Mouse (Mus musculus) embryo, embryonic 9.5 days (tissue): ENCODE results near the gene Eya3.
A peak's percentile ranks its signal among the peaks of the same experiment; 100 is the strongest.
"Not testable (repeated sequence)": the region's sequence is repeated elsewhere in the genome, so short reads cannot be mapped to it uniquely, and the experiment has no call there.

Experiments
- DNase-seq: peaks from one replicate; pipeline ENCODE4 v3.0.0-alpha.2; 2017; ENCODE audit errors: extremely low spot score

Eya3 gene

GRCm38 (mm10) chr4:132638461-132639190 lies at the start of gene Eya3:
Gene Eya3, plus strand, starts transcription at chr4:132638987.
- peak; percentile 95 for DNase-seq

GRCm38 (mm10) chr4:132590642-132591041 lies 48.1 kb upstream of the Eya3 start:
- DNase-seq: no peak

- DNase-seq: no peak
Observed at GRCm38 (mm10) chr4:132592958-132593357, 45.8 kb upstream of the Eya3 start.

GRCm38 (mm10) chr4:132594191-132594590 lies 44.6 kb upstream of the Eya3 start:
- DNase-seq: peak; percentile 60

GRCm38 (mm10) chr4:132598861-132599260 lies 39.9 kb upstream of the Eya3 start:
- no peak for DNase-seq

- no peak for DNase-seq
Observed at GRCm38 (mm10) chr4:132599764-132600163, 39.0 kb upstream of the Eya3 start.

- DNase-seq: no peak
Observed at GRCm38 (mm10) chr4:132600465-132600864, 38.3 kb upstream of the Eya3 start.

GRCm38 (mm10) chr4:132601242-132601641 lies 37.5 kb upstream of the Eya3 start:
- DNase-seq: not testable (repeated sequence)

- no peak for DNase-seq
Observed at GRCm38 (mm10) chr4:132603468-132603867, 35.3 kb upstream of the Eya3 start.

GRCm38 (mm10) chr4:132605816-132606215 lies 33.0 kb upstream of the Eya3 start:
- no peak for DNase-seq

GRCm38 (mm10) chr4:132608147-132608546 lies 30.6 kb upstream of the Eya3 start:
- no peak for DNase-seq

- DNase-seq: no peak
Observed at GRCm38 (mm10) chr4:132610301-132610984, 28.3 kb upstream of the Eya3 start.

GRCm38 (mm10) chr4:132611320-132611719 lies 27.5 kb upstream of the Eya3 start:
- no peak for DNase-seq

- no peak for DNase-seq
Observed at GRCm38 (mm10) chr4:132617873-132618272, 20.9 kb upstream of the Eya3 start.

- DNase-seq: no peak
Observed at GRCm38 (mm10) chr4:132618850-132619375, 19.9 kb upstream of the Eya3 start.

- no peak for DNase-seq
Observed at GRCm38 (mm10) chr4:132620134-132620533, 18.7 kb upstream of the Eya3 start.

- DNase-seq: no peak
Observed at GRCm38 (mm10) chr4:132621287-132622068, 17.3 kb upstream of the Eya3 start.

- DNase-seq: no peak
Observed at GRCm38 (mm10) chr4:132624034-132624657, 14.6 kb upstream of the Eya3 start.

GRCm38 (mm10) chr4:132628830-132629229 lies 10.0 kb upstream of the Eya3 start:
- no peak for DNase-seq

GRCm38 (mm10) chr4:132635971-132636370 lies 2.8 kb upstream of the Eya3 start:
- DNase-seq: no peak

- no peak for DNase-seq
Observed at GRCm38 (mm10) chr4:132636554-132636953, 2.2 kb upstream of the Eya3 start.
